In the genomic region with DNA sequence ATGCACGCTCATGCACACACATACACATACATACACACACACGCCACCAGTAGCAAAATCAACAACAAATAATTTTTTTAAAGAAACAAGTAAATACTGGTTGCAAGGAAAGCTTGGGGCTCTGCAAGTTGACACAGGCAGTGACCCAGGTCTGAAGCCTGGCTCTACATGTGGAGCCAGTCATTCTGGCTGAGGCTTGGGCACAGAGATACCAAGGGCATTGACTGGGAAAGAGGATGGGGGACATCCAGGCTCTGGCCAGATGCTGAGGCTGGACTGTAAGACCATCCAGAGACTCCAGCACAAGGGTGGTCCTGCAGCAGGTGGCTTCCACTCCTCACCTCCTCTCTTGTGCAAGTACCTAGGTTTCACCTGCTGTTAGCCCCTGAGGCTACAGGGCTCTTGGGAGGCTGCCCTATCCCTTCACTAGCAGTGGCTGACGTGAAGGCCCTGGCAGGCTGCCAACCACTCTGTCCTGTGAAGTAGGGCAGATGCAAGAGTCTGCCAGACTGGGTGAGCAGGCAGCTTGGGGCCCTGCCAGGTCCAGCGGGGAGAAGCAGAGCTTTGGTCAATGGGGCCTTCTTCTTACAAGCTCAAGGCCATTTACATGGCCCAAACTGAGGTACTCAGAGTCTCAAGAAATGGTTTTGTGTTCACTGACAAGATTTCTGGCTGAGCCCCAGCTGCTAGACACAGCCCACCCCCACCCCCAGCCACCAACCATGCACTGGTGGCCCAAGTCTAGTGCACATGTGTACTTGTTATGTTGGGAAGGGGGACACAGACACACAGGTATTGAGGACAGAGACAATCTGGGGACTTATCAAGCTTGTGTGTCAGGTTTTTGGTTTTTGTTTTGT, we compare ENCODE assay signal across 8 mouse cellular contexts. TPM values are rescaled to one million over a fixed set of nuclear protein-coding genes. Genes with fewer than 3 reads are reported as not detected.
A peak's percentile ranks its signal among the peaks of the same experiment; 100 is the strongest.
DNase-seq lines count a peak whose midpoint lies in the region; ATAC-seq and TF ChIP-seq lines count a peak whose summit lies in the region.

No protein-coding gene starts in this region.

- no peaks in the 10 kb centered on the region for H3K9me3 ChIP-seq in MEL (replicated peaks; ENCODE audit: insufficient read depth, low read length)
- no peaks in the 10 kb centered on the region for H3K9me3 ChIP-seq in lung, embryonic 16.5 days (ENCODE audit: control insufficient read depth, low read length)

- no peaks in the 10 kb centered on the region for H3K27me3 ChIP-seq in MEL (ENCODE audit: control insufficient read depth in 1 of 2, insufficient read depth in 2 of 2, low read length in 2 of 2)
- H3K27me3 ChIP-seq in lung, embryonic 16.5 days (ENCODE audit: control insufficient read depth, insufficient read depth, low read depth, low read length), result no peaks in the 10 kb centered on the region

- H3K79me2 ChIP-seq in MEL (ENCODE audit: control insufficient read depth, insufficient read depth, low read length, poor library complexity), result no peaks in the 10 kb centered on the region

- 51% methylated on average over 4 of the region's 4 CpGs for WGBS in lung, embryonic 16.5 days

- peak; percentile 93 for ATAC-seq in lung, embryonic 16.5 days (ENCODE audit: low read depth)
- no peak for ATAC-seq in granulocyte monocyte progenitor cell, adult 5-6 weeks (replicated peaks; ENCODE audit: poor library complexity, severe bottlenecking)

- H3K9ac ChIP-seq in MEL (ENCODE audit: control insufficient read depth, low read depth, low read length, poor library complexity, severe bottlenecking), result no peak overlapping the region
- H3K9ac ChIP-seq in lung, embryonic 16.5 days (ENCODE audit: low read length), result no peak overlapping the region

- intact Hi-C loops in heart, postnatal 36 days (cut with DNase I), result loop anchor here (5.0 kb wide), 1 partner anchor 53 kb away; no protein-coding TSS in a partner anchor

- no peak overlapping the region for H3K4me2 ChIP-seq in lung, embryonic 16.5 days (ENCODE audit: low read depth, low read length)

- TF ChIP-seq RAD21 in MEL (IDR thresholded peaks at IDR 0.05; ENCODE audit: low read depth, low read length), result no peak

- no peak overlapping the region for H3K4me3 ChIP-seq in MEL (ENCODE audit: control insufficient read depth in 1 of 2, insufficient read depth in 1 of 2, low read depth in 2 of 2, low read length in 2 of 2)
- H3K4me3 ChIP-seq in lung, embryonic 16.5 days (ENCODE audit: low read length), result no peak overlapping the region

- TF ChIP-seq POLR2A in MEL (IDR thresholded peaks at IDR 0.05; ENCODE audit: control insufficient read depth in 1 of 2, insufficient read depth in 1 of 2, low read depth in 1 of 2, low read length in 2 of 2, poor library complexity in 1 of 2), result no peak

- no peak overlapping the region for H3K27ac ChIP-seq in MEL (ENCODE audit: control insufficient read depth, low read depth, low read length)
- H3K27ac ChIP-seq in lung, embryonic 16.5 days (ENCODE audit: low read length), result peak overlapping the region; percentile 63

- TF ChIP-seq CTCF in MEL (IDR thresholded peaks at IDR 0.05 in 2 of 3, conservative IDR thresholded peaks at IDR 0.05 in 1 of 3; ENCODE audit: control insufficient read depth in 1 of 3, insufficient read depth in 1 of 3, low read depth in 2 of 3, low read length in 3 of 3, poor library complexity in 1 of 3, severe bottlenecking in 1 of 3), result no peak

- TF ChIP-seq EP300 in MEL (IDR thresholded peaks at IDR 0.05; ENCODE audit: low read depth in 1 of 2, low read length in 2 of 2), result no peak

- H3K36me3 ChIP-seq in MEL (ENCODE audit: control insufficient read depth in 1 of 2, insufficient read depth in 2 of 2, low read length in 2 of 2), result peaks cover 0 to 10% of the 10 kb centered on the region in 2 experiments; a peak in 3 of 4 replicates
- no peaks in the 10 kb centered on the region for H3K36me3 ChIP-seq in lung, embryonic 16.5 days (ENCODE audit: control insufficient read depth, insufficient read depth, low read length)

- peaks cover 8 to 15% of the 10 kb centered on the region in 2 experiments for H3K4me1 ChIP-seq in MEL (ENCODE audit: control insufficient read depth in 1 of 2, insufficient read depth in 2 of 2, low read length in 2 of 2)
- H3K4me1 ChIP-seq in lung, embryonic 16.5 days (replicated peaks; ENCODE audit: control insufficient read depth, insufficient read depth, low read length), result peaks cover 25% of the 10 kb centered on the region

- peak; percentile 75 for DNase-seq in MEL (ENCODE audit: low read depth, low spot score)
- DNase-seq in cerebellum, adult 11-12 months, result peak; percentile 84
- DNase-seq in frontal cortex, adult 2 months (ENCODE audit: extremely low spot score in 1 of 2, low spot score in 1 of 2), result peak; percentile 76 to 90
- DNase-seq in heart, postnatal 36 days, result peak; percentile 86
- peak; percentile 91 for DNase-seq in layer of hippocampus, adult 9-11 months
- peak; percentile 96 to 97 for DNase-seq in right cerebral cortex, postnatal 10 days (ENCODE audit: low spot score in 2 of 2)

TF ChIP-seq in MEL, 35 proteins besides CTCF, POLR2A, EP300 and RAD21:
- TF ChIP-seq KAT2A (conservative IDR thresholded peaks at IDR 0.05; ENCODE audit: low read depth, low read length) (no peak), ZC3H11A (IDR thresholded peaks at IDR 0.05; ENCODE audit: low read depth, low read length) (no peak), MAFK (IDR thresholded peaks at IDR 0.05; ENCODE audit: borderline replicate concordance, low read depth, low read length) (no peak), POLR2AphosphoS5 (IDR thresholded peaks at IDR 0.05; ENCODE audit: borderline replicate concordance, low read depth, low read length) (no peak), USF2 (IDR thresholded peaks at IDR 0.05; ENCODE audit: borderline replicate concordance in 1 of 2, insufficient read depth in 1 of 2, low read depth in 1 of 2, low read length in 2 of 2) (no peak), SMC3 (IDR thresholded peaks at IDR 0.05; ENCODE audit: low read depth, low read length) (no peak), MAX (IDR thresholded peaks at IDR 0.05; ENCODE audit: low read length) (no peak), RCOR1 (IDR thresholded peaks at IDR 0.05; ENCODE audit: low read depth, low read length) (no peak), USF1 (IDR thresholded peaks at IDR 0.05; ENCODE audit: low read depth, low read length) (no peak), GABPA (IDR thresholded peaks at IDR 0.05; ENCODE audit: low read depth, low read length) (no peak), MYB (IDR thresholded peaks at IDR 0.05; ENCODE audit: low read depth, low read length) (no peak)

RNA-seq across cellular contexts. Expression of a gene that starts 46.9 kb away (rescaled TPM):
- total RNA-seq in MEL (2012; rRNA removed), result not detected in 2 replicates
- polyA plus RNA-seq in MEL (2012; ENCODE audit: insufficient read depth in 1 of 2, insufficient read length in 2 of 2, low read depth in 1 of 2, low replicate concordance in 2 of 2, missing spikeins in 1 of 2), result not detected
- polyA plus RNA-seq in frontal cortex, adult 2 months (2012; rRNA removed), result not detected in 2 replicates
- not detected for total RNA-seq in heart, postnatal 36 days (2021)
- polyA plus RNA-seq in lung, embryonic 16.5 days (2015; fragmentation: Nextera tagmentation; extraction: Ambion mirVana), result not detected in 2 replicates
- not detected in 2 replicates for total RNA-seq in granulocyte monocyte progenitor cell, adult 5-6 weeks (2014; fragmentation: Nextera tagmentation)
- not detected in 2 replicates for total RNA-seq in granulocyte monocyte progenitor cell, adult 5-6 weeks (2017)

RNA-seq across cellular contexts. Expression of a gene that starts 56.4 kb away (rescaled TPM):
- total RNA-seq in MEL (2012; rRNA removed), result not detected in 2 replicates
- not detected for polyA plus RNA-seq in MEL (2012; ENCODE audit: insufficient read depth in 1 of 2, insufficient read length in 2 of 2, low read depth in 1 of 2, low replicate concordance in 2 of 2, missing spikeins in 1 of 2)
- polyA plus RNA-seq in frontal cortex, adult 2 months (2012; rRNA removed), result not detected in 2 replicates
- total RNA-seq in heart, postnatal 36 days (2021), result not detected
- not detected in 2 replicates for polyA plus RNA-seq in lung, embryonic 16.5 days (2015; fragmentation: Nextera tagmentation; extraction: Ambion mirVana)
- not detected in 2 replicates for total RNA-seq in granulocyte monocyte progenitor cell, adult 5-6 weeks (2014; fragmentation: Nextera tagmentation)
- total RNA-seq in granulocyte monocyte progenitor cell, adult 5-6 weeks (2017), result not detected in 2 replicates
